Mouse (Mus musculus) neural tube, embryonic 13.5 days (tissue): ENCODE data around the gene Urb2. TPM values are rescaled to one million over a fixed set of nuclear protein-coding genes. Genes with fewer than 3 reads are reported as not detected.
"Not testable (repeated sequence)": the region's sequence is repeated elsewhere in the genome, so short reads cannot be mapped to it uniquely, and the experiment has no call there.

Experiments used
- ATAC-seq: fragments of 200-750 bp; cut with Nextera tagmentation; 2 replicates; pipeline ENCODE4 v1.8.0; 2017; ENCODE audit warnings: low read depth, mild to moderate bottlenecking, moderate TSS enrichment, moderate library complexity
- H3K27ac ChIP-seq: fragments of 300-500 bp; sonication (generic); replicated peaks from 2 replicates; pipeline ENCODE4 v1.5.1; 2015; ENCODE audit warnings: moderate library complexity, mild to moderate bottlenecking, inconsistent platforms
- H3K27me3 ChIP-seq: fragments of 300-500 bp; sonication (generic); 2 replicates; pipeline ENCODE4 v1.6.1; 2015; ENCODE audit warnings: mild to moderate bottlenecking, inconsistent platforms
- H3K36me3 ChIP-seq: fragments of 300-500 bp; sonication (generic); 2 replicates; pipeline ENCODE4 v1.6.1; 2015; ENCODE audit warnings: mild to moderate bottlenecking, inconsistent platforms
- H3K4me1 ChIP-seq: fragments of 300-500 bp; sonication (generic); replicated peaks from 2 replicates; pipeline ENCODE4 v1.6.1; 2015; ENCODE audit warnings: inconsistent platforms
- H3K4me2 ChIP-seq: fragments of 300-500 bp; sonication (generic); 2 replicates; pipeline ENCODE4 v1.6.1; 2015; ENCODE audit warnings: inconsistent platforms, mild to moderate bottlenecking, moderate library complexity
- H3K4me3 ChIP-seq: fragments of 300-500 bp; sonication (generic); 2 replicates; pipeline ENCODE4 v1.5.1; 2015; ENCODE audit warnings: mild to moderate bottlenecking, inconsistent platforms
- H3K9ac ChIP-seq: fragments of 300-500 bp; sonication (generic); 2 replicates; pipeline ENCODE4 v1.6.1; 2015; ENCODE audit warnings: moderate library complexity, mild to moderate bottlenecking, inconsistent platforms
- H3K9me3 ChIP-seq: fragments of 300-500 bp; sonication (generic); 2 replicates; pipeline ENCODE4 v1.6.1; 2016; ENCODE audit warnings: inconsistent platforms
- WGBS: fragments of 180-500 bp; shearing (Covaris S2); methylation state at CpG from one replicate; pipeline ENCODE4 v1.1.7; 2015; 5-methylcytosine and 5-hydroxymethylcytosine counted together
- polyA plus RNA-seq: library from polyadenylated mRNA; unstranded; fragments of >200 nt; fragmentation: Nextera tagmentation; extraction: Ambion mirVana; gene quantifications from 2 replicates; pipeline ENCODE4 v1.2.1, GENCODE M21; 2015

Gene Urb2
- polyA plus RNA-seq, 1 experiment from 2014 or later, result 3.6 TPM

DNA sequence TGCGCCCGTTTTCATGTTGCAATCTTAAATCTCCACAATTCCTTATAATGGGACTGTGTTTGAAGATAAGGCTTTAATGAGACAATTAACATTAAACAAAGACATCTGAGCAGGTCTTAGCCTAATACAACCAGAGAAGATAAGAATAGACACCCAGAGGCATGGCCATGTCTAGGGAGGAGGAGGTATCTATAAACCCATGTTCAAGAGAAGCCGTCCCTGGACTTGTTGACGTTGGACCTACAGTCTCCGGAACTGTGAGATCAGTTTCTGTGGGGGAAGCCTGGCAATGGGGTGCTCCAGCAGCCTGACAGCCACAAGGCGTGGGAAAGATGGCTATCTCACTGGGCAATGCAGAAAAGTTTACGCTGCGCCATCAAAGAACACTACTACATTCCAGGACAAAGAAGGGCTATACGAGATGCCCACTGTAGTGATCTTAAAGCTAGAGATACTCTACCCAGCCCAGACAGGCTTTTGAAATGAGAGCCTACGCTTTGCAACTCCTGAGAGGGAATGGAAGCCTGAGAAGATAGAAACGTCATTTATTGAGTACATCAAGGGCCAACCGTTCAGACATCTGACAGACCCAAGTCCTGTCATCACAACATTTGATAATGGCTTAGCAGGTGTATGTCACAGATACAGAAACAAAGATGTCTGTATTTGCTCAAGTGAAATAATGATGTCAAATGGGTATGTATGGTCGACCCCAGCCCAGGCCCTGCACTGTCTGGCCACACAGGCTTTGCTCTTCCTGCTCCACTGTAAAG lies 30.8 kb upstream of the Urb2 start:
- Histone ChIP-seq H3K9ac (no peak overlapping the region), H3K4me2 (no peak overlapping the region), H3K27ac (no peak overlapping the region), H3K4me3 (no peak overlapping the region), H3K4me1 (no peaks in the 10 kb centered on the region), H3K27me3 (no peaks in the 10 kb centered on the region), H3K9me3 (no peaks in the 10 kb centered on the region), H3K36me3 (peaks cover 21% of the 10 kb centered on the region)
- 96% methylated on average over 13 of the region's 13 CpGs for WGBS
- no peak for ATAC-seq

DNA sequence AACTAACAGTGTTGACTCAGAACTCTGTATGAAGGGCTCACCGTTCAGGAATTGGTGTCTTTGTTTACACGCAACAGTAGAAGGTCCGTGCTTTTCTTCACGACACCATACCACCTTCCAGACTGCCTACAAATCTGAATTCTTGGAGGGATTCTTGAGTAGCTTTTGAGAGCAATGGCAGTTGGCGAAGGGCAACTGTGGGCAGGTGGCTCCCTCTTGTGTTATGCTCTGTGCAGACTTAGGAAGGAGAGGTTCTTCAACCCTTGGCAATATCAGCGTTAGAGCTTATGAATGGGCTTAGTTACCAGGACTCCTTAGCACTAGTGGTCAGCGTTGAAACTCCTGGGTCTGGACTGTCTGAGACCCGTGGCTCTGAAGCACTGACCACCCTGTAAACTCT lies 28.7 kb upstream of the Urb2 start:
- Histone ChIP-seq H3K9me3 (no peaks in the 10 kb centered on the region), H3K4me1 (no peaks in the 10 kb centered on the region), H3K27ac (no peak overlapping the region), H3K4me2 (no peak overlapping the region), H3K4me3 (no peak overlapping the region), H3K27me3 (no peaks in the 10 kb centered on the region), H3K9ac (no peak overlapping the region), H3K36me3 (peaks cover 36% of the 10 kb centered on the region)
- 87% methylated on average over 8 of the region's 8 CpGs for WGBS
- no peak for ATAC-seq

DNA sequence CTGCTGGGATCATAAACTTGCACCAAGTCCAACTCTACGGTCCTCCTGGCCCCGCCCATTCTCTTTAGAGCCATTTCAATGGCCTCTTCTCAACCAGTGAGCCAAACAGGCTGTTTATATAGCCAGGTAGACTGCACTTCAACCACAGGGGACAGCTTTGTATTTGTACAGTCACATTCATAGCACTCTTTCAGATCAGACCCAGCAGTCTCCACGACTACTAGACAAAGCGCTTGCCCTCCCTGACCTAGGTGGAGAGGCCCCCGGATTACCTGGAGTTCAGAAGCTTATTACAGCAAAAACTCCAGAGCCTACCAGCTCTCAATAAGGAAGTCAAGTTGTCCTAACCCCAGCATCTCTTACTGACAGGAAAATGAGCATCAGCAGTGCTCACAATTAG lies 27.7 kb upstream of the Urb2 start:
- Histone ChIP-seq H3K4me1 (no peaks in the 10 kb centered on the region), H3K4me3 (no peak overlapping the region), H3K9ac (no peak overlapping the region), H3K36me3 (peaks cover 43% of the 10 kb centered on the region), H3K9me3 (no peaks in the 10 kb centered on the region), H3K27me3 (no peaks in the 10 kb centered on the region), H3K27ac (no peak overlapping the region), H3K4me2 (no peak overlapping the region)
- ATAC-seq, result no peak
- 94% methylated on average over 5 of the region's 5 CpGs for WGBS

DNA sequence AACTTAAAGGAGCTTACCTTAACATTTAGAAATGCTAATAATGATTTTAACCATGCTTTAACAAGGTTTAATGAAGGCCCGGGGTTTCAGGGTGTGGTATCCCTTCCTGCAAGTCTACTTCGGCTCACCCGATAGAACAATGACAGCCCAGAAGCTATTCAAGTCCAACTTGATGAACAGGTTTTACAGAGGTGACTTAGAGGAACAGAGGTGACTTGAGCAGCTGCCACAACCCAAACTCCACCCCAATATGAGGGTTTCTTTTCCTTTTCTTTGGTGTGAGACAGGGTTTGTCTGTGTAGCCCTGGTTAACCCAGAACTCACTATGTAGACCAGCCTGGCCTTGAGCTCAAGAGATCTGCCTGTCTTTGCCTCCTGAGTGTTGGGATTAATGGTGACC lies 27.3 kb upstream of the Urb2 start:
- no peaks in the 10 kb centered on the region for H3K27me3 ChIP-seq
- H3K4me2 ChIP-seq, result no peak overlapping the region
- ATAC-seq, result no peak
- no peaks in the 10 kb centered on the region for H3K9me3 ChIP-seq
- H3K27ac ChIP-seq, result no peak overlapping the region
- whole genome bisulfite sequencing, result 97% methylated on average over 3 of the region's 3 CpGs
- no peak overlapping the region for H3K9ac ChIP-seq
- H3K4me1 ChIP-seq, result no peaks in the 10 kb centered on the region
- H3K36me3 ChIP-seq, result peaks cover 47% of the 10 kb centered on the region
- H3K4me3 ChIP-seq, result no peak overlapping the region

DNA sequence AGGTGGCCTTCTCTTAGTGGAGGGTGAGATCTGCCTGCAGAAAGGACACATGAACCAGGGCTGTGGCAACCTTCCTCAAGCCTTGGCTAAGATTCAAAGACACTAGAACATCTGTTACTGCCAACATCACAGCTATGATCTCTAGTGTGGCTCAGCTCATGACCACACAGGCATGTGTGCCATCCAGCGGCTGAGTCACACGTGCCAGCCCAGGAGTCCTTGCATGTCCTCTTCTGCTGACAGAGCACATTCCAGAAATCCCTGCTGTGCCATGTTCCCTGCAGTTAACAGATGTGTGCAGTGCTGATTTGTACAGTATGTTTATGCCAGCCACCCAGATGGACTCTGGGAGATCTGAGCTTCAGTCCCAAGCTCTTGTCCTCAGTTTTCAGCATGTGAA lies 21.7 kb upstream of the Urb2 start:
- Histone ChIP-seq H3K27ac (no peak overlapping the region), H3K4me1 (no peaks in the 10 kb centered on the region), H3K36me3 (peaks cover 83% of the 10 kb centered on the region), H3K9me3 (no peaks in the 10 kb centered on the region), H3K9ac (no peak overlapping the region), H3K27me3 (no peaks in the 10 kb centered on the region), H3K4me3 (no peak overlapping the region), H3K4me2 (no peak overlapping the region)
- 79% methylated on average over 2 of the region's 2 CpGs for WGBS
- ATAC-seq, result no peak

DNA sequence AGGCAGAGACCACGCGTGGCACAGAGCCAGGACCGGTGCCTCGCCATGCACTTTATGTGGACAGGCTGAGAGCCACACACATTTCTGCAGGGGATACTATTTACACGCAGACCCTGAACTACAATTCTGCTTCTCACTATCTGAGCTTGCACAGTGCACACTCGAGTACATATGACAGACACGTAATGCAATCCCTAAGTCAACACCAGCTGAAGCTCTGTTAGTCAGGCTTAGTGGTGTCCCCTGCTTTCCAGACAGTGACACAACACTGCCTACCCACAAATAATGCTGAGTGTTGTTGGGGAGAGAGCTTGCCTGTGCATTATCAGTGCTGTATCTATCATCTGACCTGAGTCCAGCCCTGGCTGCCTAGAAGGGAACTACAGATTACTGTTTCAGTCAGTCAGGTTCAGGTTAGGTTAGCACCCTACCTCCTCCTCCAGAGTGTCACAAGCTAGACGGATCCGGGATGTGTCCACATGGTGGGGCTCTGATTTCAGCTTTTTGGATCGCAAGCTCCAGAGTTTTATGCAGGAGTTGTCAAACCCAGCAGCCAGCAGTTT lies 18.7 kb upstream of the Urb2 start:
- H3K27ac ChIP-seq, result no peak overlapping the region
- H3K4me3 ChIP-seq, result no peak overlapping the region
- no peak overlapping the region for H3K4me2 ChIP-seq
- peaks cover 92% of the 10 kb centered on the region for H3K36me3 ChIP-seq
- H3K27me3 ChIP-seq, result no peaks in the 10 kb centered on the region
- no peaks in the 10 kb centered on the region for H3K4me1 ChIP-seq
- WGBS, result 95% methylated on average over 10 of the region's 10 CpGs
- ATAC-seq, result no peak
- H3K9me3 ChIP-seq, result no peaks in the 10 kb centered on the region
- H3K9ac ChIP-seq, result no peak overlapping the region

DNA sequence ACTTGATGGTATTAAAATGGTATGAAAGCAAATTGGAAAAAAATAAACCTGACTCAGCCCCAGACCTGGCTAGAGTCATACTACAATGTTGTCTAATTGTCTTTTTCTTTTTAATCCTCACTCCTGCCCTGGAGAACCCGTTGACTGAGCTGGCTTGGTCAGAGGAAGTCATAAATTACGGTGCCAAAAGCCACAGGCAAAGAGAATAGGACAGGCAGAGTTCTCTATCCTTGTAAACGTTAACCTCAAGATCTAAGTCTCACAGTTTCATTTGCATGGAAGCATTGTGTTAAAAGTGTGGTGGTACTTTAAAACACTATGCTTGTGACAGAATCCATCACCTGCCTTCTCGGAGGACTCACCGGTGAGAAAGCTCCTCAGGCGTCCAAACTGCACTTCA lies 13.5 kb upstream of the Urb2 start:
- WGBS, result 63% methylated on average over 6 of the region's 6 CpGs
- H3K27ac ChIP-seq, result no peak overlapping the region

DNA sequence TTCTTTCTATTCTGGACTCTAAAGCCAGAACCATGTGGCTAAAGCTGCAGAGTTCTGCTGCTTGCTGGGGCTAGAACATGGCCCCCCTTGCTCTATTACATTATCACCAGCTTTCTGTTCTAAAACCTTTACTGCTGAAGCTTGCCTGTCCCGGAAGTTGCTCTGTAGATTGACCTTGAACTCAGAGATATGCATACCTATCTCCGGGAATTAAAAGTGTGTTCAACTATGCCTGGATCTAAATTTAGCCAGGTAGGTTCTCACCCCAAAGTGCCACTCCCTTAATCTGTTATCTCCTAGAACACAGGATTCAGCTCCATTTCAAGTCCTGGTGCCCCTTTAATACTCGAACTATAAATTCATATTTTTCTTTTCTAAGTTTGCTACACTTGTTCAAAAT lies 9.7 kb upstream of the Urb2 start:
- Histone ChIP-seq H3K4me1 (no peaks in the 10 kb centered on the region; the same call in 1 of the 2 replicates), H3K4me3 (no peak overlapping the region), H3K27me3 (no peaks in the 10 kb centered on the region), H3K9me3 (no peaks in the 10 kb centered on the region), H3K4me2 (no peak overlapping the region), H3K9ac (no peak overlapping the region), H3K27ac (no peak overlapping the region), H3K36me3 (peaks cover 34% of the 10 kb centered on the region)
- 92% methylated on average over 3 of the region's 3 CpGs for WGBS
- ATAC-seq, result no peak

More for the DNA sequence above, 13.5 kb upstream of the Urb2 start:
- H3K4me3 ChIP-seq, result no peak overlapping the region
- no peak overlapping the region for H3K4me2 ChIP-seq
- no peak for ATAC-seq
- no peaks in the 10 kb centered on the region; the same call in 1 of the 2 replicates for H3K4me1 ChIP-seq
- H3K9ac ChIP-seq, result no peak overlapping the region
- no peaks in the 10 kb centered on the region for H3K27me3 ChIP-seq
- H3K9me3 ChIP-seq, result no peaks in the 10 kb centered on the region
- peaks cover 71% of the 10 kb centered on the region for H3K36me3 ChIP-seq

DNA sequence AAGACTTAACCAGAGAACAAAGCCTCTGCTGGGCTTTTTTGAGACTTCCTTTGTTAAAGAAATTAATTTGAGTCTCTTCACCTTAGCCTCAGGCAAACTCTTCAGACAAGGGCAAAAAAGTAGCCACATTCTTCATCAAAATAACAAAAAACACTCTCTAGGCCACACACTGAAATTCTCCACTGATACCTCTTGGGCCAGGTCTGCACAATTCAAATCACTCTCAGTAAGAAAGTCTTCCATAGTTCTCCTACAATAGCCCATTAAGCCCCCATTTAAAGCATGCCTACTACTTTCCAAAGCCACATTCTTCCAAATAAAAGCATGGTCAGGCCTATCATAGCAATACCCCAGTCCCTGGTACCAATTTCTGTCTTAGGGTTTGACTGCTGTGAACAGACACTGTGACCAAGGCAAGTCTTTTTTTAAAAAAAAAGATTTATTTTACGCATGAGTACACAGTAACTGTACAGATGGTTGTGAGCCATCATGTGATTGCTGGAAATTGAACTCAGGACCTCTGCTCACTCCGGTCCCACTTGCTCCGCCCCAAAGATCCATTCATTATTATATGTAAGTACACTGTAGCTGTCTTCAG lies 9.2 kb upstream of the Urb2 start:
- no peaks in the 10 kb centered on the region for H3K9me3 ChIP-seq
- H3K36me3 ChIP-seq, result peaks cover 29% of the 10 kb centered on the region
- 93% methylated on average over 3 of the region's 3 CpGs for WGBS
- no peak for ATAC-seq
- no peaks in the 10 kb centered on the region for H3K27me3 ChIP-seq
- no peak overlapping the region for H3K4me3 ChIP-seq
- H3K9ac ChIP-seq, result no peak overlapping the region
- H3K27ac ChIP-seq, result no peak overlapping the region
- H3K4me1 ChIP-seq, result no peaks in the 10 kb centered on the region; the same call in 1 of the 2 replicates
- no peak overlapping the region for H3K4me2 ChIP-seq

DNA sequence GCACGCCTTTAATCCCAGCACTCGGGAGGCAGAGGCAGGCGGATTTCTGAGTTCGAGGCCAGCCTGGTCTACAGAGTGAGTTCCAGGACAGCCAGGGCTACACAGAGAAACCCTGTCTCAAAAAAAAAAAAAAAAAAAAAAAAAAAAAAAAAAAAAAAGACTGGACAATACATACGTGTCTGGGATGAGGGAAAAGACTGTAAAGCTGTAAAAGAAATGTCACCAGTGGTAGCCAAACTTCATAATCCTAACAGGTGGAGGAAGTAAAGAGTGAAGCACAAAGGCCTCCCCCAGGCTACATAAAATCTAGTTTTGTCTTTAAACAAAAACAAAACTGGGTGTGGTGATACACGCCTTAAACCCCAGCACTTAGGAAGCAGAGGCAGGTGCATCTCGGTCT lies 7.0 kb upstream of the Urb2 start:
- H3K27ac ChIP-seq, H3K9me3 ChIP-seq, H3K9ac ChIP-seq, ATAC-seq, H3K36me3 ChIP-seq, H3K4me3 ChIP-seq, H3K4me2 ChIP-seq, H3K27me3 ChIP-seq: not testable (repeated sequence)
- 92% methylated on average over 7 of the region's 7 CpGs for WGBS
- peaks cover 10% of the 10 kb centered on the region for H3K4me1 ChIP-seq

DNA sequence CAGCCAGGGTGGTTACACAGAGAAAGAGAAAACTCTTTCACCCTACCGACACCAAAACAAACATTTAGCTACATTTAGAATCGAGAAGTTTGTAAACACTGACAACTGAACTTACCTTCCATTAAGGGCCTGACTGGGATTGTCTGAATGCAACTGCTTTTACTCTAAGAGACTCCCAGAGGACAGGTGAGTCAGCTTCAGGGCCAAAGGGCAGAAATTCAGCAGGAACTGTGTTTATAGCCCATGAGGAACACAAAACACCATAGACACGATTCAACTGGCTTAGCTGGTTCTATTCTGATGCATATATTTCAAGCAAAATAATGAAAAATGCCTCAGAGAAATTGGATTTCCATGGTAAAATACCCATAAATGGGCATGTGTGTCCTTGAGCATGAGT lies 6.6 kb upstream of the Urb2 start:
- ATAC-seq, result no peak
- H3K36me3 ChIP-seq, result 0 out of 2 replicates have a peak, but pooled peaks cover 2% of the 10 kb centered on the region
- no peaks in the 10 kb centered on the region for H3K9me3 ChIP-seq
- peaks cover 15% of the 10 kb centered on the region for H3K4me1 ChIP-seq
- WGBS, result 86% methylated on average over 3 of the region's 3 CpGs
- no peaks in the 10 kb centered on the region for H3K27me3 ChIP-seq
- no peak overlapping the region for H3K4me3 ChIP-seq
- no peak overlapping the region for H3K9ac ChIP-seq
- no peak overlapping the region for H3K4me2 ChIP-seq
- no peak overlapping the region for H3K27ac ChIP-seq

DNA sequence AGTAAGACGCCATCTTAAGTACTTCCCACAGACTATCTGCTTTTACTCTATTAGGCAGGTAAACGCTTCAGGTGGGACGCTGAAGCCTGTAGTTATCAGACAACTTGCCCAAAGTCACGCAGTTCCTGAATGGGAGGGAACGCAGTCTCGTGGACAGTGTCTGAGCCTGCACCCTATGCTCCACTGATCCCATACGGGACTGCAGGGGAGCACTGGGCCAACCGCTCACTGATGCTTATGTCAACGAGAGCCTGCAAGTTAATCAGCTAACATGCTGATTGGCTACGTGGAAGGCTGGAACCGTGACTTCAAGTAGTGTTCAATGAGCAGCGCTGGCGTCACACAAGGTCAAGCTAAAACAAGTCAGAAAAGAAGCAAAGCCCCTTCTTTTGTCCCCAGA lies 1.5 kb upstream of the Urb2 start:
- H3K9me3 ChIP-seq, result no peaks in the 10 kb centered on the region
- no peak overlapping the region for H3K27ac ChIP-seq
- no peak for ATAC-seq
- H3K36me3 ChIP-seq, result peaks cover 7% of the 10 kb centered on the region
- peaks cover 35% of the 10 kb centered on the region for H3K4me1 ChIP-seq
- peak overlapping the region; percentile 72 for H3K4me2 ChIP-seq
- H3K27me3 ChIP-seq, result no peaks in the 10 kb centered on the region
- peak overlapping the region; percentile 84 for H3K9ac ChIP-seq
- H3K4me3 ChIP-seq, result peak overlapping the region; percentile 65
- WGBS, result 39% methylated on average over 13 of the region's 13 CpGs
